Mouse (Mus musculus) gastrocnemius, postnatal 10 days (tissue): ENCODE measurements at regions not wholly inside any gene's neighbourhood (a gene's known extent, or its start where the extent isn't known, plus 50 kb on each side); places are given as distances from the start of the nearest gene placed in this dataset.

ENCODE experiments used
- DNase-seq: peaks from one replicate; pipeline ENCODE4 v3.0.0; 2021; ENCODE audit warnings: mixed read lengths

DNA sequence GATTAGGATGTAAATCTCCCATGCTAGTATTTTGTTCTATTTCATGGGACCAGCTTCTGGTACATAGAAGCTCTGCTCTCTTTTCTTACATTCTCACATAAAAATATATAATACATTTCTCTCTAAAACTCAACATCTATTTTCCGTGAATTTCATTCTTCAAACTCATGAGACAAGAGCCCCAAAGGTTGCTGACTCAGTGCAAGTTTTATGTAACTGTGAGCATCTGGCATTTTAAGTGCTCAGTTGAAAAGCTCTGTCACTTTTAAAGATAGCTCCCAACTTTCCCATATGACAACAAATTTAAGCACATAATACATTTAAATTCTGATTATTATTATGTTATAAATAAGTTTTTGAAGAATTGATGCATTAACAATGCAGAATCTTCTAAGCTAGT, 268.5 kb downstream of the AW209491 start:
- no peak for DNase-seq

GRCm38 (mm10) chr13:14930137-14930785, 300.3 kb downstream of the AW209491 start:
- DNase-seq = no peak

DNA sequence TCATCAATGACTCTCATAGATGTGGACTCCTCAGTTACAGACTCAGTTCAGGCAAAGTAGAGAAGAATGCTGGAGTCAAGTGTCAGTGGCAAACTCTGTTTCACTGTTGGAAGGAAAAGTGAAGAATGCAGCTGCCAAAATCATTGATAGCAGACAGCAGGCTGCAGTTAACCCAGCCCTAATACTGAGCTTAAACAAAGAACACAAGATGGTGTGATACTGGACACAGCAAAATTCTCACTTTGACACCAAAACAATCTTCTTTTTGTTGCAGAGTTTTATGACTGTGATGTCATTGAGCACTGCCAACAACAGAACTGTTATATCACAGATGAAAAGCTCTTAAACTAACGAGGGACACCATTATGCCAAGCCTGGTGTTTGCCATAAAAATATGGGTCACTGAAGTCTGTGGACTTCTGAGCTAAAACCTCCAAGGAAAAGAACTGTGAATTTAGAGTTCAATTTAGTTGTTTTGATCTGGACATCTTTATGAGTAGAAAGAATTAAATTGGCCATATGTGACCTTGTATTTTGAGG, 336.3 kb downstream of the AW209491 start:
- no peak for DNase-seq

GRCm38 (mm10) chr13:15002700-15003099, 372.7 kb downstream of the AW209491 start:
- DNase-seq = no peak

DNA sequence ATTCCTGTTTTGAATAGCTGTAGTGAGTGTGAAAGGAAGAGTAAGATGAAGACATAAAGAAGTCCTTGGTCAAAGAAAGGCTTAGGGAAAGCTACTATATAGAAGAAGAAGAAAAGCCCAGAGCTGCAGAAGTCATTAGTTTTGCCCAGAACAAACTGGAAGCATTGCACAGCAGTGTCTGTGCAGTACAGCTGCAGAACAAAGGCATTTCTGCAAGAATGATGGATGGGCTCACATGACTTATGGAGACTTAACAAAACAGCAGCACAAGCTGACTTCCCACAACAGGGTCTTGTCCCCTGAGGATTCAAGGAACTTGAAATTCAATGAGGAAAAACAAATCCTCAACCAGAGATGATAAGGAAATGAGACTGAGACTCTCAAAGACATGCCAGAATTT, 381.7 kb downstream of the AW209491 start:
- DNase-seq = no peak

DNA sequence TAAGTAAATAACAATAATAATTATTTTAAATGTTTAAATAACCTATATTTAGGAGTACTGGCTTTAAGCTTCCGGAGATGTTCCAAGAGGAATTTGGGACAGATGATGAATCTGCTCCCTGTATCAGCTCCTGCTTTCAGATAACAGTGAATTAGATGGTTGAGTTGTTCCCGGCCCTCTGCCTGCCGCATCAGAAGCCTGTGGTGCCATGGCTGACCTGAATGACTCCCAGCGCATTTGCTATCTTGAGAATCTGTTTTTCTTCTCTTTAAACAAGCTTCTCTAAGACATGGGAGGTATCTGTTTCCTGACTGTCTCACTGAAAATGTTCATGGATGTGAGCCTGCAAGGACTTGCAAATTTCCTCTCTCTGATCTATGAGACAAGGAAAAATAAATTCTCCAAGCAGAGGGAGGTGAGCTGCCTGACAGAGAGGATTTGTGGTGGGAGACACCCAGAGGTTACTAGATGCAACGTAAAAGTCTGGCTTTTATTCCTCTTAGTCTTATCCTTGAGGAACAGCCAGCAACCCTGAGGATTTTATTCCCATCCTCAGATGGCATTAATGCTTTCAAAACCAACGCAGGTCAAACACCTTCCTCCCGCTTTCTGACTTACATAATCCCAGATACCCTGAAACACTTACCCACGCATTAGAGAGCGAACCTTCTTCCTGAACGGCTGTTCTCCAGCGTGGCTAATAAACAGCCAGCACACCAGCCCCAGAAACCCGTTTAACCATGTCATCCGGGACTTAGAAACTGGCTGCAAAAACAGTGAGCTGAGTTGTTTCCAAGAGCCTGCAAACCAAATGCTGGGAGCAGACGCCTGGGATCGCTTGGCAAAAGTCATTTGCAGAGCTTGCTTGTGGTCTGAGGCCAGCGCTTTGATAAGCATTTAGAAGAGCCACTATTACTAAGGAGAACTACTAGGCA, 389.1 kb downstream of the AW209491 start:
- DNase-seq = peak; percentile 14

DNA sequence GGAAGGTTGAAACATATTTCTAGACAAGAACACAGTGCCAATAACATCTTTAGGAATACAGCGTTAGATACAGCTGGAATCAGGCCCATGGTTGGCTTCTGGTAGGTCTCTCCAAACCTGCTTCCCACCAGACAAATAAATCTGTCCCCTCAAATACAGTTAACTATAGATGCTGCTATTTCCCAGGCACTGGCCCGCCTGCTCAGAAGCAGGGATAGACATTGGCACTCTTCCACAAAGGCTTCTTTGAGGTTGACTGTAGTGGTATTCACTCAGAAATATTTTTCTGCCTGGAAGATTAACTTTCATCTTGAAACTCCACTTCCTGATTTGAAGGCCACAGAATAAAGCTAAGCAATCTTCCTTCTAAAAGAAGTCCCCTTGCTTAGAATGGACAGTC, 396.6 kb downstream of the AW209491 start:
- no peak for DNase-seq

DNA sequence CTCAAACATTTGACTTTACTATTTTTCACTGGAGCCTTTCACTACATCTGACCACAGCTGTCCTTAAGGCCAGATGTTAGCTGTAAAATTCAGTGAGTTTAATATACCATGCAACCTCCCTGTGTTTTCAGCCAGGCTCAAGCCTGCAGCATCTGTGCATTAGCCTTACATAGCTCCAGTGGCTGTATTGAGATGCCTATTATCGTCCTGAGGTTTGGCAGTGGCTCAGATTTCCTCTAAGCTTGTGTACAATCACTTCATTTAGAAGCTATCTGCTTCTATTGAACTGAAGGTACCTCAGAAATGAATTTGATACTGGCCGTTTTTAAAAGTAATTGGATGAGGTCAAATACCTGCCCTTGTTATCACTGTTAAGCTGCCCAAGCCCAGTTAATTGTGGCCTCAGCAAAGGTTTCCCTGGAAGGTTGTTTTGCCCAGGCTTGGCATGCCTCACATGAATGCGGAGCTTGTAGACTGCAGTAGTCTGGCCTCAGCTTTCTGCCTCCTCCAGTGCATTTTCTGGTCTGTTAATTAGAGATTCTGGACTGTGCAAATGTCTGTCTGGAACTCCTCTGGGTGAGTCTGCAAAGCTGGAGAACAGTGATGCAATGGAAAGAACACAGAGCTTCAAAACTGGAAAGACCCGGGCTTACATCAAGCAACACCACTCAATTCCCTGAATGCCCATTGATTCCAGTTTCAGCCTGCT, 410.2 kb upstream of the Gli3 start:
- no peak for DNase-seq

GRCm38 (mm10) chr13:15054705-15055104, 408.3 kb upstream of the Gli3 start:
- no peak for DNase-seq

DNA sequence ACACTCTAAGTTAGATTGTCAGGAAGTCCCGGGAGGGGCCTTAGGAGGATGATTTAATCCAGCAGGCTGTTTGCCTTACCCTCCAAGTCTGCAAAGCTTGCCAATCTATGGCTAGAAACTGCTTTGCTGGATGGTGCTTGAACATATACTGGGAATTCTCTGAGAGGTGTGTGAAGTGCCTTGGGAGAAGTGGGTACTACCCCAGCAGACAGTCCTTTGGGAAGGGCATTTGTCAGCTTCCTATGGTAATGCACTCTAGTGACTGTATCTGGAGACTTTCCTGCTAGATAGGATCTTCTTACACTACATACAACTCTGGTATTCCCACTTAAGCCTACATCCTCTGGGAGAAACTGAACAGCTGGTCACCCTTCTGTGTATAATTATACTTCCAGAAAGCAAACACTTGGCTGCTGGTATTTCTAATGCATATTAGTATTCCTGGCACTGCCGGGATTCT, 384.4 kb upstream of the Gli3 start:
- no peak for DNase-seq

GRCm38 (mm10) chr13:15079148-15079547, 383.9 kb upstream of the Gli3 start:
- DNase-seq = no peak

GRCm38 (mm10) chr13:15082255-15082932, 380.6 kb upstream of the Gli3 start:
- DNase-seq = no peak

GRCm38 (mm10) chr13:15094836-15095235, 368.2 kb upstream of the Gli3 start:
- DNase-seq = no peak

DNA sequence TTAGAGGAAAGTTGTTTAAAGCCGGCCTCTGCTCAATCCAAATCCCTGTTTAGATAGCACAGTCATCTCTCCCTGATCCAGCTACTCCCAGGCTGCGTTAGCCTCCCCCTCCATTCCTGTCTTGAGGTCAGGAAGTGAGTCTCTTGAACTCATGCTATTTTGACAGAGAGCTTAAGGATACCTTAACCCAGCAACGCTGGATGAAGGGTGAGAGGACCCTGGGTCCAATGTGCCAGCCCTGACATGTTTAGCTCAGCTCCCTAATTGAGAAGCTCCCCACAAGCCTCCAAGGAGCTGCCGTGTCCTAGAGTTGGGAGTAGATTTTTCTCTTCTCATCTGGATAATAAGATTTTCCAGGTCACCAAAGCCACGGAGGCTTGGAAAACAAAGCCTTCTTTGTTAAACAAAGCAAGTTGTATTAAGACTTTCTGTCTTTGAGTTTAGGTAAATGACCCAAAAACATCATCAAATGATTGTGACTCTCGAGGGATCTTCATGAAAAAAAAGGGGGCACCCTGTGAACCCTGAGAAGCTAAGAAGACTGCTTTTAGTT, 355.2 kb upstream of the Gli3 start:
- DNase-seq = no peak

- no peak for DNase-seq
These were observed 349.7 kb upstream of the Gli3 start for GRCm38 (mm10) chr13:15113383-15113782.

DNA sequence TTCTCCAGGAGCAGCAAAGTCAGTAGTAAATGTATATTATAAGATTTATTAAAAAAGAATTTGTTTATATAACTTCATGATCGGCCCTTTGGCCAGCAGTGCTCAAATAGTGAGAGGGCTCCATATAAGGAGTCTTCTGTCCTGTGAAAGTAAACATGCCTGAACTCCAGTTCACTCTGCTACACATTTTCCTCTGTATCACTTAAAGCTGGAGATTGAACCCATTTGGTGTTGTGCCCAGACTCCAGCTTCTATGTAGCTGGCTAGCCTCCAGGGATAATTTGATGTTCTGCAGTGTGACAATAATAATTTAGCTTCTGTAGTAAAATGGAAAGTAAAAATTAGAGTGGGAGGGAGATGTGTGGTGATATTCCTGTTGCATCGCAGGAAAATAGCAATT, 332.8 kb upstream of the Gli3 start:
- DNase-seq = no peak

DNA sequence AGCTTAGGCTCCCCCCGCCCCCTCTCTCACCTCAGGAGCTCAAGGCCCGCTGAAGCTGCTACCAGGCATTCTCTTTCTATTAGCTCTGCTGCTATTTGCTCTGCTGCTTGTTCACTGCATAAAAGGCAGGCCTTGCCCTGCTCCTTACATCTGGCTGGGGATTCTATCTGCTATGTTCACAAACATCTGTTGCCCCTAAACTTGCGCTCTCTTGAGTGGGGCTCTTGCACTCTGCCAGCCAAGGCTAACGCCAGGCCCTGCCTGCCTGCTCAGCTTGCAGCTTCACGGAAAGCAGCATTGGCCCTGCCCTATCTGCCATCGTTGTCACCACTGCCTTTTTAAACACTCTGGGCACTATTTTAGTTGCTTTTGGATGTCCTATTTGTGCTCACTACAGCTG, 316.9 kb upstream of the Gli3 start:
- no peak for DNase-seq

DNA sequence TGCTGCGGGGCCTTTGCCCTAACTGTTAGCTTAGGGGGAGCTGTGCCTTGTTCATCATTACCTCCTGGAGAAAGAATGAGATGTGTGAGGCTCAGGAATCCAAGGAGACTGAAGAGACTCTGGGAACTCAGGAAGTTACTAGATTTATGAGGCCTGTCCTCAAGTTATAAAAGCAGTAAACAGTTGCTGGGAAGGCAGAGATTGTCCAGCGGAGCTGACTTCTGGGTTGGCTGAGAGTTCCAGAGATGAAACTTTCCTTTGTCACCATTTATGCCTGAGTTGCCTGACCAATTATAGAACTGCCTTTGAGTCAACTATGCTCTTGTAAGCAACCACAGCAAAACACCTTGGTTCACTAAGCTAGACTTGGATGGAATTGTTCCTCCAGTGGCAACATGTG, 282.1 kb upstream of the Gli3 start:
- no peak for DNase-seq

- no peak for DNase-seq
These were observed 251.2 kb upstream of the Gli3 start for GRCm38 (mm10) chr13:15211635-15212352.

GRCm38 (mm10) chr13:15212353-15212850, 250.6 kb upstream of the Gli3 start:
- peak; percentile 11 for DNase-seq

GRCm38 (mm10) chr13:15221322-15221721, 241.7 kb upstream of the Gli3 start:
- DNase-seq = no peak
